Mouse (Mus musculus) lung, postnatal 10 days (tissue): ENCODE measurements around the gene Cyp27b1.

ENCODE experiments used
- DNase-seq: peaks from one replicate; pipeline ENCODE4 v3.0.0; 2021

Cyp27b1 gene

DNA sequence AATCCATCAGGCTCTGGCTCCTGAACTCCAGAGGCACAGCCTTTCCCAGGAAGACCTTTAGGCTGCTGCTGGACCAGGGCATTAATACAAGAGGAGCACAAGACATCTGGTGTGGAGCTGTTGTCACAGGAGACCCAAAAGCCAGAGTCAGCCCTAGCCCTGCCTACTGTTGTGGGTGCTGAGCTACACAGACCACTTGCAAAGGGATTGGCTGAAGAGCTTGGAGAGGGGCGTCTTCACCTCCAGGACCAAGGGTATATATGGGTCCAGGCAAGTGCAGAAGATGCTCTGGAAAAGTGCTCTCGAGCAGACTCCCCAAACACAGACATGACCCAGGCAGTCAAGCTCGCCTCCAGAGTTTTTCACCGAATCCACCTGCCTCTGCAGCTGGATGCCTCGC lies at the start of gene Cyp27b1:
Gene Cyp27b1, plus strand, starts transcription at position 297 of the 400 bp plus-strand sequence.
- DNase-seq = no peak

DNA sequence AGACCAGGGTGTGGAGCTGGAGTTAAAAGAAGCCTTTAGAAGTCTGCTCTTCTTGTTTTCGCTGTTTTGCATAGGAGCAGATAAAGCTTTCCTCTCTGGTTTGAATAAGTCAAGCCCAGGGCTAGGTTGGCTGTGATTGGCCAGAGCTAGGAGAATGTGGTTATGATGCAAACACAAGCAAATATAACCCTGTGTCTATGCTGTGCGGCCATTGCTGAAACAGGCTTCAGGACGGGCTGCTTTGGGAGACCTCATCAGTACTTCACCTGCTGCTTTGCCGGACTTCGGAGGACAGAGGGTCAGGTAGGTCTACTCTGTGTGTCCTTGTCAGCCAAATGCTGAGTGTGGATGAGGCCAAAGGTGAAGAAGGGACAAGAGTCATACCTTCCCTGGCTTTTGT lies 47.5 kb upstream of the Cyp27b1 start, which contains the start of gene Avil:
Gene Avil, plus strand, starts transcription at position 181 of the 400 bp plus-strand sequence.
- DNase-seq = no peak

DNA sequence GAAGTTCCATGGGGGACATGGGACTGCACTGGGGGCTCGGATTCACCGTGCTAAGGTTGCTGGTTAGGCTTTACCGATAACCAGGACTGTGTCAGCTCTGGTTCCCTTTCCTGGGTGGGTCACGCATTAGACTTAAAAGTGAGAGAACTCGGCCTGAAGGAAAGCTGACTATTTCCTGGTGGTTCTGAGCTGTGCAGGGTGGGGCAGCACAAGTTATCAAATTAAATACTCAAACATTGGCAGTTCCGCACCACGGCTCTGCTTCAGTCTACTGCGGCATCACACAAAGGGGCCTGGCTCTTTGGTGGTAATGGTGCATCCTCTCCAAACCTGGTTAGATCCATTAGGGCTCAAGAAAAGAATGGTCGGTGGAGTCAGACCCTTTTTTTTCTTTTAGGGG lies 46.8 kb upstream of the Cyp27b1 start:
- no peak for DNase-seq

DNA sequence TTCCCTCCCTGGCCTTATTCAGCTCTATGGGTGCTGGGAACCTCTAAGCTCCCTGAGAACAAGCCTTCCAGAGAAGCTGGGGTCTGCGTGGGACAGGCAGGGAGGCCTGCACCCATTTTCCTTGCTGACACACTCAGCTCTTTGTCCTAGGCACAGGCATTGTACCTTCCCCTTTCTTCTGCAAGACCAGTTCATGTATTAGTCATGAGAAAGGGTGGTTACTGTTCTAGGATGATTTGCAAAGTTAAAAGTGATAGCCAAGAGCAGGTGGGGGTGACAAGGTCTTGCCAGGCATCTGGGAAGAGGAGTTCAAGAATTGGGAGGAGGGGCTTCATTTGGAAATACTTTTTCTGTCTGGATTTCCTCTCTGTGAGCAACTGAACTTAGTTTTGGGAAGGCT lies 46.0 kb upstream of the Cyp27b1 start:
- DNase-seq = no peak

DNA sequence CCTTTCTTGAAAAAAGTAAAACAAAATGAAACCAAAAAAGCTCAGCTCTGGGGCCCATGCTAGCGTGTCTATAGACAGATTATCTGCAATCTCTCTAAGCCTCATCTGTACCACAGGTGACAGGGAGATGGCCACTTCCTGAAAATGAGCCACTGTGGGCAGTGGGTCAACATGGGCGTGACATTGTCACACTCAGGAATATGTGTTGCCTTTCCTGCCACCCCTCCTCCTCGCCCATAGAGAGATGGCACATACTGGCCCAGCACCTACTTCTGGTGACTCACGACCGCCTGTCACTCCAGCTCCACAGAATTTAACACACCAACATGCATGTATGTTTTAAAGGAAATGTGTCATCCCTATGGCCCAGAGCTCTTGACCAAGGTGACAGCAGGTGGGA lies 45.3 kb upstream of the Cyp27b1 start:
- DNase-seq = no peak

DNA sequence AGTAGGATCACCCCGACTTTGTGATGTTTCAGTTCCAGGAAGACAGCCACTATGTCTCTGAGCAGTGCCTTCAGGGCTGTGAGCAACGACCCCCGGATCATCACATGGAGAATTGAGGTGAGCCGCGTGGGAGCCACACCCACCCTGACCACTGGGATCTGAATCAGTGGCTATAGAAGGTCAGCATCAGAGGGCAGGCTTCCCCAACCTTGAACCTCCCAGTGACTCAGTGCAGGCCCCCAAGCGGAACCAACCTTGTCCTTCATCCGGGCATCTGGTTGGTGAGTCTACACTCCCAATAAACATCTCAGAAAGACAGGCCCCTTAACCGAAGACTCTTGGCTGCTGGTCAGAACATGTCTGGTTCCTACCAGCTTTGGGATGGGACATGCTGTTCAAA lies 44.7 kb upstream of the Cyp27b1 start:
- no peak for DNase-seq

DNA sequence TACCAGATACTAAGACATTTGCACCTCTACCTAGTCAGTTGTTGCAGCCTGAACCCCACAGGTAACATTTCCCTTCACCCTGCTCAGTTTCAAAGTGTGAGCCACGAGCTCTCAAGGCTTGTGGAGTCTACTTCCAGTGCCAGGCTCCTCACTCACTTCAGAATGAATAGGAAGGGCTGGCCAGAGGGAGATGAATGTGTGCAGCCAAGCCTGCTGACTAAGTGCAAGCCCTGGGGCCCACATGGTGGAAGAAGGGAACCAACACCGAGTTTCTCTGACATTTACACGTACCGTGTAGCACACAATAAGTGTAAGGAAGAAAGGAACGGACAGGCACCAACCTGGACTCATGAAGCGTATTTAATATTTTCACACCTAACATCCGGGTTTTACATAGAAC lies 44.2 kb upstream of the Cyp27b1 start:
- no peak for DNase-seq

DNA sequence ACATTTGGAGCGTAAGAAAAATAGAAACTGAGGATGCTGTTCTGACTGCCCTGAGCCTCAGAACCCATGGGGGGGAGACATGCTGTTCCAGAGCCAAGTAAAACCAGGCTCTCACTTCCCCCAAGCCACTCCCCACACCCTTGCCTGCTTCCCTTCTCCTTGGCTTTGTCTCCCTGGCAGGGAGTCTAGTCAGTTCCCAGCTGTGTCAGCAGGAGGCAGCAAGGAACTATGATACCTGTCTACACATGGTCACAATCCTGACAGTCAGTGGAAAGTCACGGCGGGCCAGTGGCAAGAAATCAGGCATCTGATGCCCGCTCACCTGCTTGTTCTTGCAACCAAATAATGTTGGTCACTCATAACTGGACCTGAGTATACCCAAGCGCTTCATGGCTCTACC lies 31.6 kb upstream of the Cyp27b1 start:
- DNase-seq = peak; percentile 38

DNA sequence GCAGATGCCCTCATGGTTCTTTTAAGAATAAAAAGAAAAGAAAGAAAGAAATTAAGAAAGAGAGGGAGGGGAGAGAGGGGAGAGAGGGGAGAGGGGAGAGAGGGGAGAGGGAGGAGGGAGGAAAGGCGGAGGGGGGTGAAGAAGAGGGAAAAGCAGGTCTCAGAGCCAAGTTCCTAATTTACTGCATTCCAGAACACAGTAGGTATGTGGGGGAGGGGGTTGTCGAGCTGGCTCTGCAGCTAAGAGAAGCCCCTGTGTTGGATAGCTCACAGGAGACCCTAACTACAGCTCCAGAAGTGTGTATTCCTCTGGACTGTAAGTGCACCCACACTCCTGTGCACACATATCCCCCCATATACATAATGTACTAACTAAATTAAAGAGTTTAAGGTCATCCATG lies 31.0 kb upstream of the Cyp27b1 start:
- no peak for DNase-seq

DNA sequence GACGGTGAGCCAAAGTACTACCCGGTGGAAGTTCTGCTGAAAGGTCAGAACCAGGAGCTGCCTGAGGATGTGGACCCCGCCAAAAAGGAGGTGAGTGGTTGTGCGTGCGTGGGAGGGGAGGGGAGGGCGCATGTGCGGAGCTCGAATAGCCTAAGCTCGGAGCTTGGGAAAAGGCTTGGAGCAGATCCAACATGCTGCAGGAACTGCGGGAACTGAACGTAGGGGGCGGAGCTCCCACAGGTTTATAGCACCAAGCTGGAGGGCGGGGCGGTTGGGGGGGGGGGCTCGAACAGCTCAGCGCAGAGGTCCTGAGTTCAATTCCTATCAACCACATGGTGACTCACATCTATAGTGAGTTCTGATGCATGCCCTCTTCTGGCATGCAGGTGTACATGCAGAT lies 29.6 kb upstream of the Cyp27b1 start:
- no peak for DNase-seq

DNA sequence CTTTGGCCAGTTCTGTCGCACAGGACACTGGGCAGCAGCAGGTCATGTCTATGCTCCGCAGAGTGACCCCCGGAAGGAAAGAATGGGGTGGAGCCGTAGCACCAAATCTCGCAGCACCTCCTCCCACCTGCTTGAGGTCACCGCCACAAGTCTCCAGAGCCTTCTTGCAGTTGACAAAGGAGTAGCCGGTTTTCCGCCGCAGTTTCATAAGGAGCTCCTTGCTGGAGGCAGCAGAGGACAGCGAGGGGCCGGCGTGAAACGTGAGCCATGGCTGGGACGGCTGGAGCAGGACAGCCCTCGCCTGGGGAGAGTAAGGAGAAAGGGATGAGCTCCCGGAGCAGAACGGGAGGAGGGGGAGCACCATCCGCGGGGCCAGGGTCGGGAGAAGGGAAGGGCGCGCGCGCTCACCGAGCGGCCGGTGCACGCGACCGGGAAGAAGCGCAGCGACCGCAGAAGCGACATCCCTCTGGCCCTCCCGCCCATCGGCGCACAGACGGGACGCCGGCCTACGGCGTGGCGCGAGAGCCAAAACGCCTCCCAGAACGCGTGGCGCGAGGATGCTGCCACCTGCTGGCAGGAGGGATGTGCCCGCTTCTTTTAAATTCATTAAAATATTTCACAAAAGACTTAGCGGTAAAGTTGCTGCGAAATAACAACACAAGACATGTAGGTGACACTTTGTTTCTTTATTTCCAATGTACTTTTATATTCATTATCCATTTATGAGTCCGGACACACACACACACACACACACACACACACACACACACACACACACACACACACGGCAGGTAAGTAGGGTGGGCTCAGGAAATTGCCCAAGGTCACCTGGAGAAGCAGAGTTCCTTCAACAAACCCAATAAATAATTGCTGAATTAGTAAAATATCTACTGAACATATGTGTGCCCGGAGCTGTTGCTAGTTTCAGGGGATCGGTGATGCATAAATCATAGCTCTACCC lies 17.4 kb upstream of the Cyp27b1 start, which contains the start of gene Tsfm:
Gene Tsfm, minus strand, starts transcription at position 505 of the 961 bp plus-strand sequence.
- DNase-seq = peak; percentile 94

DNA sequence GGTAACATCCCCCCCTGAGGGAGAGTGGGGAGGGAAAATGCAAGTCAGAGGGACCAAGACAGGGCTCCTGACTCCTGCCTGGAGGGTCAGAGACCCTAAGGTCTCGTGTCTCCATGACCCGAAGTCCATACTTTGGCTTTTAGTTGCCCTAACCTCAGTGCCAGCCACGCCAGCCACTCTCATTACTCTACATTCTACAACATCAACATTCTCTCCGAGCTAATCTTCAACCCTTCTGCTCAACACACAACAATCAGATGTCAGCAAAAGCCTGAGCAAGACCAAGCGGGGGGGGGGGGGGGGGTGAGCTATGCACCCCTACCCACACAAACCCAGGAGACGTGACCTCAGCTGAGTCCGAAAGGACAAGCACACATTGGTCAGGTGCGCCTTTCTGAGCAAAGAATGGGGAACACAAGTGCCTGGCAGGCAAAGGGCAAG lies 14.7 kb upstream of the Cyp27b1 start:
- no peak for DNase-seq

DNA sequence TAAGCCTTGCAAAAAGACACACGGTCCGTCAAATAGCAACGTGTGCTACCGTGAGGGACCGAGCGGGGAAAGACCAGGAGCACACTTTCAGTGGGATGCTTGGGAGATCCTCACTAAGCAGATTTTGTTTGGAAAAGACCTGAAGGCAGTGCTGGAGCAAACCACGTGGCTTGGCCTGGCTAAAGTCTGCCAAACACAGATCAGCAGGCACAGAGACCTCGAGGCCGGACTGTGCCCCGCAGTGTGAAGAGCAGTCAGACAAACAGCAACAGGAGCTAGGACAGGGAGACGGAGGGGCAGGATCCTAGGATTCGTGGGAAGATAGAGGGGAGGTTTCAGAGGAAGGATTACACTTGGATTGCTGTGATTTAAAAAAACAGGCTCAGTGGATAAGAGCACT lies 11.8 kb upstream of the Cyp27b1 start:
- no peak for DNase-seq

DNA sequence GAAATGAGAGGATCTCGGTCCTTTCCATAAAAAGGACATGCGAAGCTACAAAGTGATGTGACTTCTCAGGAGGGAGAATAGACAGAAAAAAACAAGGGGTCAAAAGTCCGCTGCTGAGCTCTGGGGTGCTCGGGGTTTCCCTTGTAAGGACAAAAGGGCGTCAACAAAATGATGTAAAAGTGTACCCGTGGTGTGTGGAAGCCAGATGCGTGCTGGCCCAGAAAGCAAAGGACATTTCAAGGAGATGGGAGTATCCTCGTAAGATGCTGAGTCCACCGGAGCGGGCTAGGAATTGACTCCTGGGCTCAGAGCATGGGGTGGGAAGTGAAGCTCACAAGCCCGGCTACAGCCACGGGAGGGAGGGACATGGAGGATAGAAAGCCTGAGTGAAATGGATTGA lies 10.4 kb upstream of the Cyp27b1 start:
- DNase-seq = no peak

DNA sequence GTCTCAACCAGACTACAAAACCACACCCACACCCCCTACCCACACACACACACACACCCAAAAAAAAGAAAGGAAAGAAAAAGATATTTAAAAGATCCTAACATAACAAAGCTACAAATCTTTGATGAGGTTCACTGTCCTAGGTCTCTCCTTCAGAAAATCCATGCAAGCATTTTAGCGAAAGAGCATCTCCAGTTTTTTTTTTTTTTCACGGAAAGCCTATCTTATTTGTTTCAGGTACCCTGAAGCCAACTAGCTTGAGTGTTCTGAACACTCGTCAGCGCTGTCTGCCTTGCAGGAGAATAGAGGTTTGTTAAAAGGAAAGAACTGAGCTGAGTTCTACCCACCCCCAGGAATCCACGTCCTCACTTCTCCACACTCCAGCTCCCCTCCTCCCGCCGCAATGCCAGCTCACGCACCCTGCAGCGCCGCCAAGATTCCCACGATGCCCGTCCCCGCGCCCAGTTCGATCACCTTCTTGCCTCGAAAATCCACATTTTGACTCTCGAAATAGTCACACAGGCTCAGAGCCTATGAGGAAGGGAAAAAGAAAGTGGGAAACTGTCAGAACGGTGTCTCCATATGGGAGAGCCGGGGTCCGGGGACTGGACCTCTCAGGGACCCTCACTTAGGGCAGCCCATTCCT lies 7.4 kb upstream of the Cyp27b1 start:
- no peak for DNase-seq

DNA sequence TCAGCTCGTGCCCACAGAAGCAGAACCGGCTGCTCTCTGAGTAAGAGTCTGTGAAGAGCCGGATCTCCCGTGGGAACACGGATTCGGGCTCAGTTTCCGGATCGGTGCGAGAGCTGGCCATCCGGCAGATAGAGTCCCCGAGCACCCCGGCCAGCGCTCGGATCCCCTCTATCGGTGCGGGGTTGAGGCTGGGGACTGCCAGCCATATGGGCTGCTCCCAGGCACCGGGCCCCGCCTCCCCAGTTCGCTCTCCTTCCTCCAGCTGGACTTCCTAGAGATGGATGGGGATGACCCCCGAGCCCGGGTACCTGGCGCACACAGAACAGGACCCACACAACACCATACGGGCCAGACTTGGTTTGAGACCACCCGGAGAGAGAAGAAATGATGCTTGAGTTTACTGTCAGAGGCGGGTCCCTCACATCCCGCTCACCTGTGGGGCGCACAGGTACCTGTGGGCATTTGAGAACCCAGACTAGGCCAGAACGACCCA lies 6.7 kb upstream of the Cyp27b1 start, which contains the start of the genes Mettl1 and Eef1akmt3:
Gene Mettl1, plus strand, starts transcription at position 141 of the 493 bp plus-strand sequence.
Gene Eef1akmt3, minus strand, starts transcription at position 240 of the 493 bp plus-strand sequence.
- no peak for DNase-seq

DNA sequence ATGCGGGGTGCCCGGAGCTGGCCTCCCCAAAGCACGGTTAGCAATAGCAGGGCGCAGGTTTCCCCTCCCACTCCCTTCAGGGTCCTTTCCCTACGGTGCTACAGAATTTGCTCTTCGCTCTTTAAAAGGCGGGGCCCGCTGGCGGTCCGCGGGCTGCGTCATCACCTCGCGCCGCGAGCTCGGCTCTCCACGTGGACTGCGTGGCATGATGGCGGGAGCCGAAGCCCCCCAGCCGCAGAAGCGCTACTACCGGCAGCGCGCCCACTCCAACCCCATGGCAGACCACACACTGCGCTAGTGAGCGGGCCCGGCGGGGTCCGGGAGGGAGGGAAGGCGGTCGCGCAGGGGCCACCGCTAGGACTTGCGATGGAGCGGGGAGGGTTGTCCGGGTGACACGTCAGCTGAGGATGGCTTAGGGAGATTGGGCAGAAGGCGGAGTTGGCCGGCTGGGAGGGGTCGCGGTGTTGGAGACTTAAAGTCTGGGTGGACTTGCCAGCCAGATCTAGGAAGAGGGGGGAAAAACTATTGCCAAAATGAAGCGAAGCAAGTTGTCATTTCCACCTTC lies 6.2 kb upstream of the Cyp27b1 start:
- peak; percentile 92 for DNase-seq

DNA sequence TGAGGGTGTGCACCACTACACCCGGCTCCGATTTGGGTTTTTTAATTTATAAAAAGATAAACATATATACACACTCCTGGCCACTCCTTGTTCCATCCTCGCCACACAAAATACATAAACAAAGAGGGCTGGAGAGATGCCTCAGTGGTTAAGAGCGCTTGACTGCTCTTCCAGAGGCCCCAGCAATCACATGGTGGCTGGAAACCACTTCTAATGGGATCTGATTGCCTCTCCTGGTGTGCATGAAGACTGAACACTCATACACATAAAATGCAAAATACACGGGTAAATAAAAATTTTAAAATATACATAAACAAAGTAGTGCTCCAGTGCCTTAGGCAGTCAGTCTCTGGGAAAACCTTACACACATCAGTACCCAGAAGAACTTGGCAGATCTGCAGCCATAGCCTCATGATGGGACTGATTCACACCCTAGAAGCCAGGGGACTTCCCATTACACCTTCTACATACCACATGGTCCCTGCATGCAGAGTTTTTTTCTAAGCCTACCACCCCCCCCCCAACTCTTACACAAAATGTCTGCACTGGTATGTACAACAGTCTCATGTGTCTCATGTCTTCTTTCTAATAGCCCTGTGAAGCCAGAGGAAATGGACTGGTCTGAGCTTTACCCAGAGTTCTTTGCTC lies 5.5 kb upstream of the Cyp27b1 start:
- no peak for DNase-seq

DNA sequence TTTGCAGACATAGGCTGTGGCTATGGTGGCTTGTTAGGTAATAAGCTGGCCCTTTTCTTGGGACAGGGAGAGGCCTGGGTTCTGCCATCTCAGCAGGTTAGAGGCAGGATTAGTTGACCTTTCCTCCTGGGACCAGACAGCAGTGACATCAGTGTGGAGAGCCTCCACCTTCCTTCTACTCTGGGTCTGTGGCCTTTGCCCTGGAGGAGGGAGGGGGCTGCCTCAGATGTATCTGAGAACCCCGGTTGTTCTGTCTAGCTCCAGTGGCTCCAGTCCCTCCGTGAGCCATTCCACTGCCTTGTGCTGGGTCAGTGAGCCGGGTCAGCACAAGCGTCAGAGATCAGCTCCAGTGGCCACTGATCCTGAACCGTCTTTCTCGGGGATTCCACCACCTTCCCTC lies 4.9 kb upstream of the Cyp27b1 start:
- no peak for DNase-seq

DNA sequence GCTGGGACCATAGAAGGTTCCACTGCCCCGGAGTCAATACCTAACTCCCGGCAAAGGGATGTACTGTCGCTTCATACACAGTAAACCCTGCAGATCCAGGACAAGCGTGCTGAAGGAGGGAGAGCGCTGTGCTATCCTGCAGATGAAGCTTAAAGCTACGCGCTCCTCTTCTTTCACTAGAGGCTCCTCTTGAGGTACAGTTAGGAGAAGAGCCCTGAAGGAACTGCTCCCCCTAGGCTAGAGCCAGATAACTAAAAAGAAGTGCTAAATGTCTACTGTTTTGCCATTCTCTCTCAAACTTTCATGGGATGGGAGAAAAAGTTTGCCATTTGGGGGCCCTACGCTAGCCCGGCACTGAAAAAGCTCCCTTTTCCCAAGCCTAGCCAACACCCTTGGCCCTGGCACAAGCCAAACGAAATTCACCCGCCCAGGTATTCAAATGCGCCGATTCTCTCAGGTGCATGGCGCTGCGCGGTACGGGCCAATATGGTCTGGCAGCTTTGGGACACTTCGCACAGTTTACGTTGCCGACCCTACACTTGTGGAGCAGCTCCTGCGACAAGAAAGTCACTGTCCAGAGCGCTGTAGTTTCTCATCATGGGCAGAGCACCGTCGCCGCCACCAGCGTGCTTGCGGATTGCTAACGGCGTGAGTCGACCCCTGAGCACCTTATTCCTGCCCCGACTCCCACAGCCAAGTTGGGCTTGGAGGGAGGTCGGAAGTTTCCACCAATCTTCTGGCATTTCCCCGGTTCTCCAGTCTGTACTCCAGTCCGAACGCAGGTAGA lies 751 bp downstream of the Cyp27b1 start:
- DNase-seq = no peak

DNA sequence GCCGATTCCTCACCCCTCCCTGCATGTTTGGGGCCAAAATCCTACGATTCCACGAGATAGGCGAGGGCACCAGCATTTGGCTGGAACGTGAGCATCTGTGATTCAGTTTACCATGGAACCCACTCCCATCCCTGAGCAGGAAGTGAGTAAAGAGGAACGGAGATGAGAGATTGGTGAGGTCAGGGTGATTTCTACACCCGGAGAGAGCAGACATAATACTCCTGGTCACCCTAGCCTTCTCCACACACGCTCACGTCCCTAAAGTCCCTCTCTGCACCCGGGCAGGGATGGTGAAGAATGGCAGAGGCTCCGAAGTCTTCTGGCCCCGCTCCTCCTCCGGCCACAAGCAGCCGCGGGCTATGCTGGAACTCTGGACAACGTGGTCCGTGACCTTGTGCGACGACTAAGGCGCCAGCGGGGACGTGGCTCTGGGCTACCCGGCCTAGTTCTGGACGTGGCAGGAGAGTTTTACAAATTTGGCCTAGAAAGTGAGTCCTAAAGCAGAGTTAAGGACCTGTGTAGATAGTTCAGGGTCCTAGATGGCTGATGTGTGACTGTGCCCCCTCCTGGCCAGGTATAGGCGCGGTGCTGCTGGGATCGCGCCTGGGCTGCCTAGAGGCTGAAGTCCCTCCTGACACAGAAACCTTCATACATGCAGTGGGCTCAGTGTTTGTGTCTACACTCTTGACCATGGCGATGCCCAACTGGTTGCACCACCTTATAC lies 1.5 kb downstream of the Cyp27b1 start:
- DNase-seq = no peak
